ENCODE assay signal across 8 mouse cellular contexts in genomic region chr9:107676302-107676701, GRCm38 (mm10). TPM values are rescaled to one million over a fixed set of nuclear protein-coding genes. Genes with fewer than 3 reads are reported as not detected.
DNase-seq lines count a peak whose midpoint lies in the region; ATAC-seq and TF ChIP-seq lines count a peak whose summit lies in the region.

No protein-coding gene starts in this region.

- in situ Hi-C loops in CH12.LX (cut with MboI; ENCODE audit: low pct_ligation_motif_present, low pct_unique_long_range_greater_than_20kb, low sequenced_read_pairs) = loop anchor here (5.0 kb wide), 1 partner anchor 34 kb away; no protein-coding TSS in a partner anchor

- H3K4me3 ChIP-seq in heart, adult 2 months = peak overlapping the region; percentile 19; the same call in 1 of the 2 replicates
- peak overlapping the region in 1 of 3 experiments; percentile 39 for H3K4me3 ChIP-seq in CH12.LX (replicated peaks in 1 of 3; ENCODE audit: low read depth in 2 of 3, low read length in 2 of 3, poor library complexity in 1 of 3)
- H3K4me3 ChIP-seq in lung, embryonic 16.5 days (ENCODE audit: low read length) = peak overlapping the region; percentile 40

- no peaks in the 10 kb centered on the region for H3K9me3 ChIP-seq in CH12.LX (replicated peaks; ENCODE audit: low read length)
- no peaks in the 10 kb centered on the region for H3K9me3 ChIP-seq in lung, embryonic 16.5 days (ENCODE audit: control insufficient read depth, low read length)

- no peaks in the 10 kb centered on the region for H3K79me2 ChIP-seq in heart, adult 2 months (replicated peaks; ENCODE audit: control insufficient read depth, insufficient read depth, low read length)
- H3K79me2 ChIP-seq in CH12.LX (replicated peaks; ENCODE audit: control insufficient read depth, extremely low read depth, insufficient read depth, poor library complexity, severe bottlenecking) = no peaks in the 10 kb centered on the region

- peaks cover 3% of the 10 kb centered on the region; the same call in 1 of the 2 replicates for H3K4me1 ChIP-seq in heart, adult 2 months (ENCODE audit: control insufficient read depth, insufficient read depth, low read length)
- H3K4me1 ChIP-seq in CH12.LX (ENCODE audit: control insufficient read depth in 1 of 2, insufficient read depth in 2 of 2) = peaks cover 8 to 25% of the 10 kb centered on the region in 2 experiments
- peaks cover 17% of the 10 kb centered on the region for H3K4me1 ChIP-seq in lung, embryonic 16.5 days (replicated peaks; ENCODE audit: control insufficient read depth, insufficient read depth, low read length)

- dilution Hi-C loops in CH12.LX (cut with MboI; ENCODE audit: extremely low pct_ligation_motif_present, extremely low pct_unique_long_range_greater_than_20kb, low sequenced_read_pairs) = no loop called here

- intact Hi-C loops in heart, adult 2 months (cut with DNase I) = loop anchor here (1.0 to 2.0 kb wide), 3 partner anchors 31 to 74 kb away; no protein-coding TSS in a partner anchor
- intact Hi-C loops in heart, postnatal 10 days (cut with DNase I) = loop anchor here (1.0 to 10.0 kb wide), 3 partner anchors 31 to 312 kb away; no protein-coding TSS in a partner anchor
- intact Hi-C loops in gastrocnemius, postnatal 14 days (cut with DNase I; ENCODE audit: low total_unique reads) = loop anchor here (5.0 kb wide), 1 partner anchor 74 kb away; no protein-coding TSS in a partner anchor

- no peak for DNase-seq in heart, adult 2 months
- DNase-seq in heart, postnatal 10 days = no peak
- no peak for DNase-seq in CH12.LX (ENCODE audit: extremely low read depth)
- no peak for DNase-seq in thymus, postnatal 14 days
- no peak for DNase-seq in ovary, postnatal 36 days (ENCODE audit: low spot score)
- no peak for DNase-seq in gastrocnemius, postnatal 14 days

- ATAC-seq in granulocyte monocyte progenitor cell, adult 5-6 weeks (replicated peaks; ENCODE audit: poor library complexity, severe bottlenecking) = peak; percentile 31; the same call in 1 of the 2 replicates
- ATAC-seq in lung, embryonic 16.5 days (ENCODE audit: low read depth) = peak; percentile 70

- no peak overlapping the region for H3K27ac ChIP-seq in heart, adult 2 months
- no peak overlapping the region for H3K27ac ChIP-seq in CH12.LX (ENCODE audit: insufficient read depth, low read depth)
- H3K27ac ChIP-seq in lung, embryonic 16.5 days (ENCODE audit: low read length) = no peak overlapping the region

- H3K9ac ChIP-seq in heart, adult 2 months (ENCODE audit: low read depth, low read length) = no peak overlapping the region
- H3K9ac ChIP-seq in CH12.LX (ENCODE audit: insufficient read depth, low read depth) = no peak overlapping the region
- peak overlapping the region; percentile 16 for H3K9ac ChIP-seq in lung, embryonic 16.5 days (ENCODE audit: low read length)

- no peak for TF ChIP-seq CTCF in heart, adult 2 months (IDR thresholded peaks at IDR 0.05)
- no peak for TF ChIP-seq CTCF in CH12.LX (conservative IDR thresholded peaks at IDR 0.05 in 1 of 2, IDR thresholded peaks at IDR 0.05 in 1 of 2; ENCODE audit: low read depth in 2 of 2, low read length in 2 of 2)

- WGBS in heart, adult 2 months = 1% methylated on average over 25 of the region's 25 CpGs
- under 1% methylated on average over 25 of the region's 25 CpGs for WGBS in lung, embryonic 16.5 days

- TF ChIP-seq POLR2A in heart, adult 2 months (IDR thresholded peaks at IDR 0.05; ENCODE audit: insufficient read depth, low read depth, low read length) = no peak
- no peak for TF ChIP-seq POLR2A in CH12.LX (IDR thresholded peaks at IDR 0.05; ENCODE audit: low read depth, low read length)

- no peaks in the 10 kb centered on the region for H3K36me3 ChIP-seq in heart, adult 2 months (ENCODE audit: control insufficient read depth, insufficient read depth, low read length)
- H3K36me3 ChIP-seq in CH12.LX (replicated peaks in 1 of 2; ENCODE audit: control insufficient read depth in 1 of 2, insufficient read depth in 1 of 2, low read length in 1 of 2) = no peaks in the 10 kb centered on the region
- H3K36me3 ChIP-seq in lung, embryonic 16.5 days (ENCODE audit: control insufficient read depth, insufficient read depth, low read length) = no peaks in the 10 kb centered on the region

- peak overlapping the region; percentile 55 for H3K4me2 ChIP-seq in CH12.LX (ENCODE audit: insufficient read depth, low read depth, poor library complexity, severe bottlenecking)
- H3K4me2 ChIP-seq in lung, embryonic 16.5 days (ENCODE audit: low read depth, low read length) = peak overlapping the region; percentile 69

- no peak for TF ChIP-seq RAD21 in CH12.LX (IDR thresholded peaks at IDR 0.05; ENCODE audit: low read depth, low read length)

- H3K27me3 ChIP-seq in heart, adult 2 months (ENCODE audit: control insufficient read depth, insufficient read depth, low read length) = no peaks in the 10 kb centered on the region
- peaks cover 81% of the 10 kb centered on the region for H3K27me3 ChIP-seq in CH12.LX (replicated peaks)
- H3K27me3 ChIP-seq in lung, embryonic 16.5 days (ENCODE audit: control insufficient read depth, insufficient read depth, low read depth, low read length) = peaks cover 26% of the 10 kb centered on the region

- no peak for TF ChIP-seq EP300 in heart, adult 2 months (IDR thresholded peaks at IDR 0.05; ENCODE audit: insufficient read depth, low read depth, low read length)
- no peak for TF ChIP-seq EP300 in CH12.LX (IDR thresholded peaks at IDR 0.05; ENCODE audit: low read length)

TF ChIP-seq in CH12.LX, 34 proteins besides CTCF, POLR2A, EP300 and RAD21:
- no peak for TF ChIP-seq ZNF384 (IDR thresholded peaks at IDR 0.05; ENCODE audit: low read depth, low read length)
- TF ChIP-seq ETS1 (conservative IDR thresholded peaks at IDR 0.05; ENCODE audit: low read depth, low read length) = no peak
- no peak for TF ChIP-seq E2F4 (IDR thresholded peaks at IDR 0.05; ENCODE audit: insufficient replicate concordance, low read depth, low read length)

RNA-seq across cellular contexts. Expression of gene Gnat1, which starts 3.2 kb away (rescaled TPM):
- total RNA-seq in heart, adult 2 months (2021) = not detected
- not detected in 2 replicates for polyA plus RNA-seq in heart, adult 2 months (2012; rRNA removed)
- not detected for total RNA-seq in heart, postnatal 10 days (2021)
- not detected in 2 replicates for total RNA-seq in CH12.LX (2012; rRNA removed)
- not detected in 2 replicates for total RNA-seq in CH12.LX (2014; rRNA removed)
- polyA plus RNA-seq in CH12.LX (2012; ENCODE audit: insufficient read length, low read depth) = 2.0 and 3.0 TPM in 2 replicates
- not detected in 2 replicates for total RNA-seq in granulocyte monocyte progenitor cell, adult 5-6 weeks (2014; fragmentation: Nextera tagmentation)
- total RNA-seq in granulocyte monocyte progenitor cell, adult 5-6 weeks (2017) = not detected in 2 replicates
- 0.65 and 1.2 TPM in 2 replicates for polyA plus RNA-seq in lung, embryonic 16.5 days (2015; fragmentation: Nextera tagmentation; extraction: Ambion mirVana)
- not detected for total RNA-seq in gastrocnemius, postnatal 14 days (2021)

RNA-seq across cellular contexts. Expression of gene Slc38a3, which starts 7.0 kb away (rescaled TPM):
- 10 to 100 TPM; 71.5 to 88.3 TPM for total RNA-seq in heart, adult 2 months (2021)
- 162 and 314 TPM in 2 replicates for polyA plus RNA-seq in heart, adult 2 months (2012; rRNA removed)
- total RNA-seq in heart, postnatal 10 days (2021) = 10 to 100 TPM; 20.5 to 22.6 TPM
- total RNA-seq in CH12.LX (2012; rRNA removed) (0.04 TPM in 1 of 2 replicates, not detected in the other), CH12.LX (2014; rRNA removed) (not detected in 2 replicates)
- not detected in 2 replicates for polyA plus RNA-seq in CH12.LX (2012; ENCODE audit: insufficient read length, low read depth)
- not detected in 2 replicates for total RNA-seq in granulocyte monocyte progenitor cell, adult 5-6 weeks (2014; fragmentation: Nextera tagmentation)
- total RNA-seq in granulocyte monocyte progenitor cell, adult 5-6 weeks (2017) = not detected in 2 replicates
- 4.5 and 5.4 TPM in 2 replicates for polyA plus RNA-seq in lung, embryonic 16.5 days (2015; fragmentation: Nextera tagmentation; extraction: Ambion mirVana)
- total RNA-seq in gastrocnemius, postnatal 14 days (2021) = 10 to 100 TPM; 29.8 to 57.1 TPM

RNA-seq across cellular contexts. Expression of gene Sema3f, which starts 34.0 kb away (rescaled TPM):
- 10 to 100 TPM; 13.4 to 16.8 TPM for total RNA-seq in heart, adult 2 months (2021)
- polyA plus RNA-seq in heart, adult 2 months (2012; rRNA removed) = 29.1 and 31.8 TPM in 2 replicates
- total RNA-seq in heart, postnatal 10 days (2021) = 10 to 100 TPM; 19.4 to 22.2 TPM
- 0.50 and 1.1 TPM in 2 replicates for total RNA-seq in CH12.LX (2012; rRNA removed)
- total RNA-seq in CH12.LX (2014; rRNA removed) = 0.24 TPM in 1 of 2 replicates, not detected in the other
- 0.36 and 1.6 TPM in 2 replicates for polyA plus RNA-seq in CH12.LX (2012; ENCODE audit: insufficient read length, low read depth)
- total RNA-seq in granulocyte monocyte progenitor cell, adult 5-6 weeks (2014; fragmentation: Nextera tagmentation) = 2.6 TPM in 1 of 2 replicates, not detected in the other
- not detected in 2 replicates for total RNA-seq in granulocyte monocyte progenitor cell, adult 5-6 weeks (2017)
- 10.4 and 11.8 TPM in 2 replicates for polyA plus RNA-seq in lung, embryonic 16.5 days (2015; fragmentation: Nextera tagmentation; extraction: Ambion mirVana)
- total RNA-seq in gastrocnemius, postnatal 14 days (2021) = 10 to 100 TPM in 1 of 2 experiments, 1 to 10 TPM in 1; 8.4 to 10.6 TPM

RNA-seq across cellular contexts. Expression of gene Gnai2, which starts 41.1 kb away (rescaled TPM):
- total RNA-seq in heart, adult 2 months (2021) = 100 to 1,000 TPM; 243 to 250 TPM
- 311 and 386 TPM in 2 replicates for polyA plus RNA-seq in heart, adult 2 months (2012; rRNA removed)
- total RNA-seq in heart, postnatal 10 days (2021) = 100 to 1,000 TPM; 422 to 478 TPM
- 154 and 160 TPM in 2 replicates for total RNA-seq in CH12.LX (2012; rRNA removed)
- 86.2 and 98.2 TPM in 2 replicates for total RNA-seq in CH12.LX (2014; rRNA removed)
- 262 and 286 TPM in 2 replicates for polyA plus RNA-seq in CH12.LX (2012; ENCODE audit: insufficient read length, low read depth)
- total RNA-seq in granulocyte monocyte progenitor cell, adult 5-6 weeks (2014; fragmentation: Nextera tagmentation) = 410 and 448 TPM in 2 replicates
- 395 and 452 TPM in 2 replicates for total RNA-seq in granulocyte monocyte progenitor cell, adult 5-6 weeks (2017)
- 457 and 458 TPM in 2 replicates for polyA plus RNA-seq in lung, embryonic 16.5 days (2015; fragmentation: Nextera tagmentation; extraction: Ambion mirVana)
- 100 to 1,000 TPM; 139 to 152 TPM for total RNA-seq in gastrocnemius, postnatal 14 days (2021)

Comparison
In these comparisons a context has a peak if more than half of its experiments do, and no peak if none do; other contexts are left out.
1. RNA of gene Slc38a3, which starts 7.0 kb away (total RNA-seq): 71.5 to 88.3 TPM in heart, adult 2 months, 29.8 to 57.1 TPM in gastrocnemius, postnatal 14 days and 20.5 to 22.6 TPM in heart, postnatal 10 days; 0.04 TPM in CH12.LX and not detected in granulocyte monocyte progenitor cell, adult 5-6 weeks; every median in the first group is over 10 times any median in the second.